Mouse (Mus musculus): ENCODE results near the gene Gm9821. TPM values are rescaled to one million over a fixed set of nuclear protein-coding genes. Genes with fewer than 3 reads are reported as not detected.

Gm9821 gene
- total RNA-seq (2015; ENCODE audit: low replicate concordance) (not detected in 2 replicates), total RNA-seq (2017; ENCODE audit: low replicate concordance) (0.13 TPM in 1 of 2 replicates, not detected in the other)

GRCm38 (mm10) chr2:91945483-91945882 is at the start of gene Gm9821:
Gm9821 (plus strand) TSS chr2:91945703.
- no peak for ATAC-seq (replicated peaks; ENCODE audit: low FRiP score, poor library complexity, severe bottlenecking)

GRCm38 (mm10) chr2:91897968-91898367 is 47.5 kb upstream of the Gm9821 start:
- no peak for ATAC-seq (replicated peaks; ENCODE audit: low FRiP score, poor library complexity, severe bottlenecking)

GRCm38 (mm10) chr2:91899141-91899540 is 46.4 kb upstream of the Gm9821 start:
- ATAC-seq (replicated peaks; ENCODE audit: low FRiP score, poor library complexity, severe bottlenecking): no peak

- ATAC-seq (replicated peaks; ENCODE audit: low FRiP score, poor library complexity, severe bottlenecking): no peak
Measured at GRCm38 (mm10) chr2:91900431-91900830, 45.1 kb upstream of the Gm9821 start.

- no peak for ATAC-seq (replicated peaks; ENCODE audit: low FRiP score, poor library complexity, severe bottlenecking)
Measured at GRCm38 (mm10) chr2:91902336-91902735, 43.2 kb upstream of the Gm9821 start.

- ATAC-seq (replicated peaks; ENCODE audit: low FRiP score, poor library complexity, severe bottlenecking): no peak
Measured at GRCm38 (mm10) chr2:91903171-91903925, 42.2 kb upstream of the Gm9821 start.

GRCm38 (mm10) chr2:91904618-91905307 is 40.7 kb upstream of the Gm9821 start:
- ATAC-seq (replicated peaks; ENCODE audit: low FRiP score, poor library complexity, severe bottlenecking): no peak

- no peak for ATAC-seq (replicated peaks; ENCODE audit: low FRiP score, poor library complexity, severe bottlenecking)
Measured at GRCm38 (mm10) chr2:91906141-91906540, 39.4 kb upstream of the Gm9821 start.

- ATAC-seq (replicated peaks; ENCODE audit: low FRiP score, poor library complexity, severe bottlenecking): no peak
Measured at GRCm38 (mm10) chr2:91912616-91913015, 32.9 kb upstream of the Gm9821 start.

- ATAC-seq (replicated peaks; ENCODE audit: low FRiP score, poor library complexity, severe bottlenecking): no peak
Measured at GRCm38 (mm10) chr2:91913328-91914110, 32.0 kb upstream of the Gm9821 start.

- ATAC-seq (replicated peaks; ENCODE audit: low FRiP score, poor library complexity, severe bottlenecking): no peak
Measured at GRCm38 (mm10) chr2:91916346-91916977, 29.0 kb upstream of the Gm9821 start.

- ATAC-seq (replicated peaks; ENCODE audit: low FRiP score, poor library complexity, severe bottlenecking): no peak
Measured at GRCm38 (mm10) chr2:91917096-91917495, 28.4 kb upstream of the Gm9821 start.

GRCm38 (mm10) chr2:91920130-91920529 is 25.4 kb upstream of the Gm9821 start:
- no peak for ATAC-seq (replicated peaks; ENCODE audit: low FRiP score, poor library complexity, severe bottlenecking)

- no peak for ATAC-seq (replicated peaks; ENCODE audit: low FRiP score, poor library complexity, severe bottlenecking)
Measured at GRCm38 (mm10) chr2:91921181-91921789, 24.2 kb upstream of the Gm9821 start.

GRCm38 (mm10) chr2:91921790-91922570 is 23.5 kb upstream of the Gm9821 start:
- ATAC-seq (replicated peaks; ENCODE audit: low FRiP score, poor library complexity, severe bottlenecking): no peak

GRCm38 (mm10) chr2:91922586-91923414 is 22.7 kb upstream of the Gm9821 start:
- ATAC-seq (replicated peaks; ENCODE audit: low FRiP score, poor library complexity, severe bottlenecking): no peak

GRCm38 (mm10) chr2:91923415-91924337 is 21.8 kb upstream of the Gm9821 start:
- ATAC-seq (replicated peaks; ENCODE audit: low FRiP score, poor library complexity, severe bottlenecking): no peak

All from erythroid progenitor cell, adult 5-6 weeks (primary cell).